Mouse (Mus musculus): ENCODE measurements around the gene Rcc2.

GRCm38 (mm10) chr4:140688044-140688825, 12.1 kb upstream of the Rcc2 start:
- TF ChIP-seq SMC3 (IDR thresholded peaks at IDR 0.05; ENCODE audit: low read depth, low read length) (no peak), MAX (IDR thresholded peaks at IDR 0.05; ENCODE audit: low read length) (no peak), CTCF (conservative IDR thresholded peaks at IDR 0.05 in 1 of 2, IDR thresholded peaks at IDR 0.05 in 1 of 2; ENCODE audit: low read depth in 2 of 2, low read length in 2 of 2) (no peak), ETS1 (conservative IDR thresholded peaks at IDR 0.05; ENCODE audit: low read depth, low read length) (peak; percentile 9; the same call in 1 of the 2 replicates), MAFK (IDR thresholded peaks at IDR 0.05; ENCODE audit: insufficient replicate concordance, low read length) (no peak), RCOR1 (conservative IDR thresholded peaks at IDR 0.05; ENCODE audit: low read depth, low read length) (no peak), ZC3H11A (IDR thresholded peaks at IDR 0.05; ENCODE audit: low read depth, low read length) (no peak), UBTF (IDR thresholded peaks at IDR 0.05; ENCODE audit: low read depth, low read length) (no peak), ELF1 (IDR thresholded peaks at IDR 0.05; ENCODE audit: low read depth, low read length) (no peak), NELFE (IDR thresholded peaks at IDR 0.05; ENCODE audit: low read depth, low read length) (no peak), RAD21 (IDR thresholded peaks at IDR 0.05; ENCODE audit: low read depth, low read length) (no peak), POLR2AphosphoS2 (IDR thresholded peaks at IDR 0.05; ENCODE audit: low read depth, low read length) (no peak)
